Mouse (Mus musculus): Measurements from ENCODE around the gene Kiss1r. TPM values are rescaled to one million over a fixed set of nuclear protein-coding genes. Genes with fewer than 3 reads are reported as not detected.
A peak's percentile ranks its signal among the peaks of the same experiment; 100 is the strongest.

Kiss1r gene
- polyA plus RNA-seq, 1 experiment: 5.9 TPM

DNA sequence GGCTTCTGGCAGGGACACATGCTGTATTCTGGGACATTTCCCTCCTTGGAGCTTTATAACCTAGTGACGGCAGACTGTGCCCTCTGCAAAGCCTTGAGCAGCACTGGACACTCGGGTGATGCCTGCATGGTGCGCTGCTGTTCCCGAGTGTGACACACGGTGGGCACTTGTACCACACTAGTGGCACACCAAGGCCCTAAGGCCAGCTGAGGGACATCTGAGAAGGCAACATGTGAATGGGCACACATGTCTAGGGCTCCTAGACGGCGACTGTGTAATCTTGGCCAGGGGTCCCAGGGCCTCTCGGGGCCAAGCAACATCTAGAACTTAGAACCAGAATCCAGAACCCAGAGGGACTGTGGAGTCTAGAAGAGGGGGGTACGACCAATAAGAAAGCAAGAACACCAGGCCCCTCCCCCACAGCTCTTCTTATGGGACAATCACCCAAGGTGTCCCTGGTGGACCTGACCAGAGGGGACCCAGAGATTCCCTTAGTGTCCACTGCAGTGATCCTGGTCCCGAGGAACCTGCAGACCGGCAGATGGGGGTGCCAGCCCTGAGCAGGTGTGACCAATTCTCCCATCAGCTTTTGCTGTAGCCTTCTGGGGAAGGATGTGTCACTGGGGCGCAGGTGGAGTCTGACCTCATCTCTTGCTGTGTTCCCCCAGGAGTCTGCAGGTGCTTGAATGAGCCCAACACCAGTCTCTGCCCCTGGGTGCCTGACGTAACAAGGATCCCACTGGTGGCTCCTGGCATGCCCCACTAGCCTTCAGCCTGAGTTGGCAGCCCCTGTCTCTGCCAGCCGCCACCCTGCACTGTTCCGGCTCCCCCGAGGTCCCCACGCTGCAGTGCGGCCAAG lies 13.4 kb downstream of the Kiss1r start:
- H3K4me1 ChIP-seq (ENCODE audit: control insufficient read depth, insufficient read depth, insufficient read length, low read length): peaks cover 30% of the 10 kb centered on the region
- TF ChIP-seq POLR2A (IDR thresholded peaks at IDR 0.05; ENCODE audit: low read depth, low read length): no peak
- TF ChIP-seq CTCF (IDR thresholded peaks at IDR 0.05; ENCODE audit: extremely low read depth, insufficient read length, insufficient replicate concordance, low read depth, low read length): no peak
- 77% methylated on average over 18 of the region's 18 CpGs for WGBS

DNA sequence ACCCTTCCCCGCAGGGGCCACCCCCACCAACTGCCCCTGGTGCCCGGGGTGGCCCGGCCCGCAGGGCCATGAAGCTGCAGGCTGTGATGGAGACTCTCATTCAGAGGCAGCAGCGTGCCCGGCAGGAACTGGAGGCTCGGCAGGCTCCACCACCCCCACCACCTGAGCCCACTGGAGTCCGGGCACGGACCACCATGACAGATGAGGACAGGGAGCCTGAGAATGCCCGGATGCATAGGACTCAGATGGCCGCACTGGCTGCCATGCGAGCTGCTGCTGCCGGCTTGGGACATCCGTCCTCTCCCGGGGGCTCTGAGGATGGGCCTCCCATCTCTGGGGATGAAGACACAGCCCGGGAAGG lies 14.0 kb downstream of the Kiss1r start:
- H3K36me3 ChIP-seq (ENCODE audit: control insufficient read depth, insufficient read depth, low read length): 0 out of 2 replicates have a peak, but pooled peaks cover 2% of the 10 kb centered on the region
- H3K27me3 ChIP-seq (ENCODE audit: control insufficient read depth, insufficient read depth, low read length): peaks cover 6% of the 10 kb centered on the region
- H3K4me3 ChIP-seq (ENCODE audit: low read depth, low read length): no peak overlapping the region
- no peak overlapping the region for H3K27ac ChIP-seq (ENCODE audit: insufficient read depth, low read depth, low read length)
- WGBS: 92% methylated on average over 16 of the region's 16 CpGs
- TF ChIP-seq POLR2A (IDR thresholded peaks at IDR 0.05; ENCODE audit: low read depth, low read length) (no peak), CTCF (IDR thresholded peaks at IDR 0.05; ENCODE audit: extremely low read depth, insufficient read length, insufficient replicate concordance, low read depth, low read length) (no peak)
- H3K4me1 ChIP-seq (ENCODE audit: control insufficient read depth, insufficient read depth, insufficient read length, low read length): peaks cover 31% of the 10 kb centered on the region

More for the DNA sequence above, 13.4 kb downstream of the Kiss1r start:
- Histone ChIP-seq H3K4me3 (ENCODE audit: low read depth, low read length) (no peak overlapping the region), H3K27me3 (ENCODE audit: control insufficient read depth, insufficient read depth, low read length) (peaks cover 6% of the 10 kb centered on the region), H3K27ac (ENCODE audit: insufficient read depth, low read depth, low read length) (no peak overlapping the region), H3K36me3 (ENCODE audit: control insufficient read depth, insufficient read depth, low read length) (0 out of 2 replicates have a peak, but pooled peaks cover 2% of the 10 kb centered on the region)

DNA sequence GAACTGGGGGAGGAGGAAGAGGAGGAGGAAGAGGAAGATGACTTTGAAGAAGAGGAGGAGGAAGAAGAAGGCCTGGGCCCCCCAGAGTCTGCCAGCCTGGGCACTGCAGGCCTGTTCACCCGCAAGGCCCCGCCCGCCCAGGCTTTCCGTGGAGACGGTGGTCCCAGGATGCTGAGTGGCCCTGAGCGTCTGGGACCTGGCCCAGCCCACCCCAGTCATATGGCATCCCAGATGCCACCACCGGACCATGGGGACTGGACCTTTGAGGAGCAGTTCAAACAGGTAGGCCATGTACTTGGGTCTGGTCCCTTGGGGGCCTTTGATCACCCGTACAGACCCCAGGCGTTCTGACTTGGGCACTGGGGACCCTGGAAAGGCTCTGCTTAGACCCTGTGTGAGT lies 15.0 kb downstream of the Kiss1r start:
- no peak for TF ChIP-seq CTCF (IDR thresholded peaks at IDR 0.05; ENCODE audit: extremely low read depth, insufficient read length, insufficient replicate concordance, low read depth, low read length)
- no peak for TF ChIP-seq POLR2A (IDR thresholded peaks at IDR 0.05; ENCODE audit: low read depth, low read length)
- no peak overlapping the region for H3K27ac ChIP-seq (ENCODE audit: insufficient read depth, low read depth, low read length)
- H3K4me1 ChIP-seq (ENCODE audit: control insufficient read depth, insufficient read depth, insufficient read length, low read length): peaks cover 33% of the 10 kb centered on the region
- WGBS: 87% methylated on average over 9 of the region's 9 CpGs
- H3K4me3 ChIP-seq (ENCODE audit: low read depth, low read length): no peak overlapping the region
- peaks cover 6% of the 10 kb centered on the region for H3K27me3 ChIP-seq (ENCODE audit: control insufficient read depth, insufficient read depth, low read length)
- H3K36me3 ChIP-seq (ENCODE audit: control insufficient read depth, insufficient read depth, low read length): 0 out of 2 replicates have a peak, but pooled peaks cover 2% of the 10 kb centered on the region

DNA sequence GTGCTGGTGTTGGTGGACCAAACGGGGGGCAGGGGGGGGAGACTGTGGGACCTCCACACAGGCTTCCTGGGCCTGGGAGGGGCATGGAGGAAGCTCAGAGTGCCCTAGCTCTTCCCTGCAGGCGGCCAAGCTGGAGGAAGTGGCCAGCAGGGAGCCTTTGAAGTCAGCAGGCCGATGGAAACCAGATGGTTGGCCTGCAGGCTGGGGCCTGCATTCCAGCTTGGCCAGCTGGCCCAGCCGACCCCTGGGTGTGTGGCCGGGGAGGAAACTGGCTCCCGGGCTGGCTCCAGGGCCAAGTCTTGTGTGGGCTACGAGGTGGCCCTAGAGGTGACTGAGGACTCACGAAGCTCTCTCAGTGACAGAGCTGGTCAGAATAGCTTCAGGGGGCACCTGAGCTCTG lies 16.0 kb downstream of the Kiss1r start:
- TF ChIP-seq CTCF (IDR thresholded peaks at IDR 0.05; ENCODE audit: extremely low read depth, insufficient read length, insufficient replicate concordance, low read depth, low read length) (no peak), POLR2A (IDR thresholded peaks at IDR 0.05; ENCODE audit: low read depth, low read length) (no peak)
- Histone ChIP-seq H3K4me3 (ENCODE audit: low read depth, low read length) (no peak overlapping the region), H3K27me3 (ENCODE audit: control insufficient read depth, insufficient read depth, low read length) (peaks cover 6% of the 10 kb centered on the region), H3K27ac (ENCODE audit: insufficient read depth, low read depth, low read length) (0 out of 2 replicates have a peak overlapping the region, but pooled peaks have one; percentile 18), H3K36me3 (ENCODE audit: control insufficient read depth, insufficient read depth, low read length) (0 out of 2 replicates have a peak, but pooled peaks cover 2% of the 10 kb centered on the region), H3K4me1 (ENCODE audit: control insufficient read depth, insufficient read depth, insufficient read length, low read length) (peaks cover 42% of the 10 kb centered on the region)
- WGBS: 59% methylated on average over 8 of the region's 8 CpGs

DNA sequence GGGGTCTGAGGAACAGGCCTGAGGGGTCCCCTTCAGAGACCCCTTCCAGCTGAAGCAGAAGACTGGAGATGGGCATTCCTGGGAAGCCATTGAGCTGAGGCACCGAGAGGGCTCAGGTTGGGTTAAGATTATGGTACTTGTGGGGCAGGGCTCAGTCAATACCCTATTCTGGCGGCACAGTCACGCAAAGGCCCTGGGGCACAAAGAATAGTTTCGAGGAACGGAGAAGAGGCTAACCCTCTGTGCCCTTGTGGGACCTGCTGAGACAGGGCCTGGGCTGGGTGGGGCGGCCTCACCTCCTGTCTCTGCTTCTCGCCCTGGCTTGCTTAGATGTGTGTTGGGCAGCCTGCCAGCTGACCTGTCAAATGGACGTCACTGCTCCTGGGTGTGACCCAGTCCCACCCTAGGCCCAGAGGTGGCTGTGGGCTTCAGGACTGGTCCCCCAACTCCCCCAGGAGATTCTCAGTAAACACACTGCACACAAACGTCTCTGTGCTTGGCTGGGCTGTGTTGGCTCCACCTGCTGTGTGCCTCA lies 16.4 kb downstream of the Kiss1r start:
- Histone ChIP-seq H3K4me3 (ENCODE audit: low read depth, low read length) (no peak overlapping the region), H3K4me1 (ENCODE audit: control insufficient read depth, insufficient read depth, insufficient read length, low read length) (peaks cover 44% of the 10 kb centered on the region), H3K27me3 (ENCODE audit: control insufficient read depth, insufficient read depth, low read length) (peaks cover 1% of the 10 kb centered on the region; the same call in 1 of the 2 replicates), H3K36me3 (ENCODE audit: control insufficient read depth, insufficient read depth, low read length) (0 out of 2 replicates have a peak, but pooled peaks cover 2% of the 10 kb centered on the region), H3K27ac (ENCODE audit: insufficient read depth, low read depth, low read length) (no peak overlapping the region)
- WGBS: 59% methylated on average over 9 of the region's 9 CpGs
- no peak for TF ChIP-seq CTCF (IDR thresholded peaks at IDR 0.05; ENCODE audit: extremely low read depth, insufficient read length, insufficient replicate concordance, low read depth, low read length)
- TF ChIP-seq POLR2A (IDR thresholded peaks at IDR 0.05; ENCODE audit: low read depth, low read length): no peak

DNA sequence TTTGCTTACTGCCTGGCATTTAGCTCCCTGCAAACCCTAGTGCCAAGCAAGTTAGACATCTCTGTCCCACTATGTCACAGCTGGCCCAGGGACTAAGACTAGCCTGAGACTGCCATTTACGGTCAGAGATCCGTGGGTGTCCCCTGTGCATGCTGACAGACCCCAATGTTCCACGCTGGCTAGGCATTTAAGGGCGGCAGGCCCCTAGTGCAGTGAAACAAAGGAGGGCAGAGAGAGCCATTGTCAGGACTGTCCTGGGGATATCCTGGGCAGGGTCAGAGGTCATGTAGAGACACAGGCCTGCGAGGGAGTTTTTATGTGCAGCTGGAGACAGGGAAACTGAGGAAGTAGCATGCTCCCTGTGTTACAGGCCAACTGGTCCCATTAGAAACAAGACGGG lies 17.1 kb downstream of the Kiss1r start:
- H3K4me3 ChIP-seq (ENCODE audit: low read depth, low read length): no peak overlapping the region
- TF ChIP-seq CTCF (IDR thresholded peaks at IDR 0.05; ENCODE audit: extremely low read depth, insufficient read length, insufficient replicate concordance, low read depth, low read length) (no peak), POLR2A (IDR thresholded peaks at IDR 0.05; ENCODE audit: low read depth, low read length) (no peak)
- peaks cover 44% of the 10 kb centered on the region for H3K4me1 ChIP-seq (ENCODE audit: control insufficient read depth, insufficient read depth, insufficient read length, low read length)
- WGBS: 63% methylated on average over 6 of the region's 6 CpGs
- H3K27me3 ChIP-seq (ENCODE audit: control insufficient read depth, insufficient read depth, low read length): no peaks in the 10 kb centered on the region; the same call in 1 of the 2 replicates
- 0 out of 2 replicates have a peak, but pooled peaks cover 2% of the 10 kb centered on the region for H3K36me3 ChIP-seq (ENCODE audit: control insufficient read depth, insufficient read depth, low read length)
- no peak overlapping the region for H3K27ac ChIP-seq (ENCODE audit: insufficient read depth, low read depth, low read length)

DNA sequence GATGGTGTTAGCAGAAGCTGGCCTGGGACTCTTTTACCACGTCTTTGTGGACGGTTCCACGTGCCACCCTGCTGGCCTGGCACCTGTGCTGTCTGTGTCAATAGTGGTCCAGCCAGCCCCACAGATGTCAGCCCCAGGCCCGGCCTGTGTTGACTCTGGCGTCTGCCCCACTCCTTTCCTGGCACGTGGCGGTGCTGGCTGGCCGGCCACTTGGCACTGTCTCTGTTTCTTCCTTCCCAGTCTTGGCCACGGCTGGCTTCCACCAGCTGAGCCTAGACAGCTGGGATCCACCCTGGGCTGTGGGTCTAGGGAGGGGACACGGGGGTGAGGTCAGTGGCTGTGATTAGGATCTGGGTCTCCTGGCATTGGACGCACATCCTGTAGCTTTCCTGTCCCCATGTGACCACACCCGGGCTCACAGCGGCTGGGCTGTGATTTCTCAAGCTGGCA lies 17.5 kb downstream of the Kiss1r start:
- 8% methylated on average over 13 of the region's 13 CpGs for WGBS
- no peak overlapping the region for H3K27ac ChIP-seq (ENCODE audit: insufficient read depth, low read depth, low read length)

More for the DNA sequence above, 17.5 kb downstream of the Kiss1r start:
- Histone ChIP-seq H3K27me3 (ENCODE audit: control insufficient read depth, insufficient read depth, low read length) (no peaks in the 10 kb centered on the region), H3K36me3 (ENCODE audit: control insufficient read depth, insufficient read depth, low read length) (0 out of 2 replicates have a peak, but pooled peaks cover 2% of the 10 kb centered on the region), H3K4me3 (ENCODE audit: low read depth, low read length) (no peak overlapping the region), H3K4me1 (ENCODE audit: control insufficient read depth, insufficient read depth, insufficient read length, low read length) (peaks cover 44% of the 10 kb centered on the region)
- no peak for TF ChIP-seq CTCF (IDR thresholded peaks at IDR 0.05; ENCODE audit: extremely low read depth, insufficient read length, insufficient replicate concordance, low read depth, low read length)
